Mouse (Mus musculus): ENCODE measurements around the gene Morc2a.

GRCm38 (mm10) chr11:3722861-3723260 lies 73.9 kb downstream of the Morc2a start:
- TF ChIP-seq CTCF (conservative IDR thresholded peaks at IDR 0.05; ENCODE audit: low read length), result no peak
- no peak for TF ChIP-seq NANOG (IDR thresholded peaks at IDR 0.05; ENCODE audit: borderline replicate concordance, low read length)
- TF ChIP-seq POU5F1 (IDR thresholded peaks at IDR 0.05; ENCODE audit: borderline replicate concordance, low read length), result no peak
